Mouse (Mus musculus): ENCODE measurements around the gene Pde1a. TPM values are rescaled to one million over a fixed set of nuclear protein-coding genes. Genes with fewer than 3 reads are reported as not detected.

Pde1a gene
- polyA plus RNA-seq, 1 experiment from 2014 or later = 0.46 TPM

DNA sequence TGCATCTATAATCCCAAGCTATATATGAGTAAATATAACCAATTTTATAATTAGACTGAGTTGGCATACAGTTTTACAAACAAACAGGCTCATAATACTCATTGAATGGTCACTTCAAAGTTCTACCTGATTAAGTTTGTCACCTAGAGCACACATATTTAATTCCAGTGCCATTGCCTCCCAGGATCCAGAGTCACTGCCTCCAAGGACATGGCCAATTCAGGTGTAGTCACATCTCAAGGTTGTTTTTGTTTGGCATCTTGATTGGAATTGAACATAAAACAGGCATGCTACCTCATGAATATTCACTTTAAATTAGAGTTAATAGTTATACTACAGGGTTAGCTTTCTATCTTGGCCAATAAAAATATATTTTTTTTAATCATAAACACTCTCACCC is 157.0 kb downstream of the Pde1a start:
- Histone ChIP-seq H3K27ac (replicated peaks) (no peak overlapping the region), H3K9me3 (replicated peaks) (no peaks in the 10 kb centered on the region), H3K27me3 (ENCODE audit: low read depth, poor library complexity, severe bottlenecking) (no peaks in the 10 kb centered on the region), H3K4me1 (no peaks in the 10 kb centered on the region), H3K36me3 (no peaks in the 10 kb centered on the region), H3K4me3 (no peak overlapping the region)
- DNase-seq (ENCODE audit: low spot score) = no peak

DNA sequence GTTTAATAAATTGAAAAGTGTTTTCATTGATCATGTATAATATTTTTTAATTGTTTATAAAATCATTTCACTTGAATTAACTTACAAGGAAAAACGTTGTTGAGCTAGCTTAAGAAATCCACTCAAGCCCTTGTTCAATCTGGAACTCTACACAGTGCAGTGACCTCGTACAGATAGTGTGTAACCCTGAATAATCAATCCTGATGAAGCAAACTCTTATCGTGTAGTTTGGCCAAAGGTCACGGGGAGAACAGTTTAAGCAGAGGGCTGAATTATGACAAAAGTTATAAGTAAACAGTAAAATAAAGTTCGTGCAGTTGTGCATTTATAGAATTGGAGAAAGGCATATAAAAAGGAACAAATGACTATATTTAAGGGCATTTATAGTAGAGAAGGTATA is 159.7 kb downstream of the Pde1a start:
- no peaks in the 10 kb centered on the region for H3K36me3 ChIP-seq
- DNase-seq (ENCODE audit: low spot score) = no peak
- no peaks in the 10 kb centered on the region for H3K4me1 ChIP-seq
- no peak overlapping the region for H3K27ac ChIP-seq (replicated peaks)
- H3K4me3 ChIP-seq = no peak overlapping the region
- H3K27me3 ChIP-seq (ENCODE audit: low read depth, poor library complexity, severe bottlenecking) = no peaks in the 10 kb centered on the region
- WGBS = 81% methylated on average over 5 of the region's 5 CpGs
- H3K9me3 ChIP-seq (replicated peaks) = no peaks in the 10 kb centered on the region

DNA sequence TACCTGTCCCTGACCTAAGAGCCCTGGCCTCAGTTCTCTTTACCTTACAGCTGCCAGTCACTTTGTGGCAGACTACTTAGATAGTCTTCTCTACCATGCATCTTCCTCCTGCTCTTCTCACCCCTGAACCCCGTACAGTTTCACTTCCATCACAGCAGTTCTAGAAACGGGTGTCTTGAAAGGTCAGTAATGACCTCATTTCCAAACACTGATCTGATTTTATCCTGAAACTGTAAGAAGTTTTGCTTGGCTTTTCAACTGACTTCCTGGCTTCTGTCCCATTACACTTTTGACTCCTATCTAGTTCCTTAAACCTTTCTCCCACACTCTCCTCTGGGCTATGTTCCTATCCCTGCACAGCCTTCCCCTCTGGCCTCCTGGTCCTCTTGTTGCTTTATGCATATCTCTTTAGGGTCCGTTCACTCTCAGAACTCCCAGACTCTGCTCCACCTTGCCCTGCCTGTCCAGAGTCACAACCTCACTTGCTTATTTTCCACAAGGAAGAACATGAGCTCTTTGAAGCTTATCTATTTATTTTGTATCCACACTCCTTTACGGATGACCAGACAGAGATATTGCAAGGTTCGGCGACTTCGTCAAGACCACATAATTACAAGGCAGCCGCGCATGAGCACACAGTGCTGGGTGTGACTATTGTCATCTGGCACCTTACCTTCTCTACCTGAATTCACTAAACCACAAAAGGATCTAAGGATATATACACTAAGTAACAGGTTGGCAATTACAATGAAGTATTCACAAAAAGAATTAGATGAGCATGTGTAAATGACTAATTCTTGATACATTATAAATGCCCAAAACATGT is 162.4 kb downstream of the Pde1a start:
- Histone ChIP-seq H3K27me3 (ENCODE audit: low read depth, poor library complexity, severe bottlenecking) (no peaks in the 10 kb centered on the region), H3K36me3 (no peaks in the 10 kb centered on the region), H3K4me1 (no peaks in the 10 kb centered on the region), H3K27ac (replicated peaks) (no peak overlapping the region), H3K4me3 (no peak overlapping the region), H3K9me3 (replicated peaks) (no peaks in the 10 kb centered on the region)
- 85% methylated on average over 9 of the region's 9 CpGs for WGBS
- no peak for DNase-seq (ENCODE audit: low spot score)

GRCm38 (mm10) chr2:79966086-79966485 is 163.2 kb downstream of the Pde1a start:
- no peak overlapping the region for H3K27ac ChIP-seq (replicated peaks)
- no peaks in the 10 kb centered on the region for H3K36me3 ChIP-seq
- H3K4me1 ChIP-seq = no peaks in the 10 kb centered on the region
- no peak for DNase-seq (ENCODE audit: low spot score)
- 100% methylated on average over 1 of the region's 1 CpGs for WGBS
- H3K9me3 ChIP-seq (replicated peaks) = no peaks in the 10 kb centered on the region
- H3K4me3 ChIP-seq = no peak overlapping the region
- no peaks in the 10 kb centered on the region for H3K27me3 ChIP-seq (ENCODE audit: low read depth, poor library complexity, severe bottlenecking)

DNA sequence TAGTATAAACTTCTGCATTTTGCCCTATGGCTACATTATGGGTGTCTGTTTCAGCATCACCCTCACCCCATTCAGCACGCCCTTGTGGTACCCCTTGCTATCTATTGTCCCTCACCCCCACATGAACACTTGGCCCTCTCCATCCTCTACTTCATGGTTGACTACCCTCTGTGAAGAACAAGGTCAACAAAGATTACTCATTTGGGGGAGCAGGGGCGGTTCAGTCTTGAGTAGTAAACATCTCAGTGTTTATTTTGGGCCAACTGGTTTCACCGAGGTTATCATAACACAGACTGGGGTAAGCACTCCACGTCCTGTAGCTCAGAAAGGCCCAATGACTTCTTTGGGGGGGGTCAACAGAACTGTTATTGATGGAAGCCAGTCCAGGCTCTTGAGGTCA is 164.3 kb downstream of the Pde1a start:
- 71% methylated on average over 4 of the region's 4 CpGs for WGBS
- H3K4me3 ChIP-seq = no peak overlapping the region

DNA sequence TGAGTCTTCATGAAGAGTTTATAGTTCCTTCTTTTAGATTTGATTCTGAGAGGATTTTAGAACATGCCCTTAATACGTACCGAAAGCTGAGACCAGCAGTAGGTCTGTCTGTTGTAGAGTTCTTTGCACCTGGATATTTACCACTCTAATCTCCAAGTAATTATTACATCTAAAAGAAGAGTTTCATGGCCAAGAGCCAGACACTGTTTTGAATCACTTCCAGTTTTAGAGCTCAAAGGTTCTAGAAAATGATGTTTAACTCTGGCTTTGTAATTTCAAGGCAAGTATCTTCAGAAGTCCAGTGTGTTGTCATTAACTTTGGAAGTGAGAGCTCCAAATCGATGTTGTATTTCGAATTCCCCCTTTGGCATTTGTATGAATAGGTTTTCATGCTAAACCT is 167.8 kb downstream of the Pde1a start:
- 92% methylated on average over 4 of the region's 4 CpGs for WGBS
- H3K4me1 ChIP-seq = no peaks in the 10 kb centered on the region

More for the DNA sequence above, 164.3 kb downstream of the Pde1a start:
- H3K27me3 ChIP-seq (ENCODE audit: low read depth, poor library complexity, severe bottlenecking) = no peaks in the 10 kb centered on the region
- DNase-seq (ENCODE audit: low spot score) = no peak
- no peak overlapping the region for H3K27ac ChIP-seq (replicated peaks)
- no peaks in the 10 kb centered on the region for H3K9me3 ChIP-seq (replicated peaks)
- no peaks in the 10 kb centered on the region for H3K36me3 ChIP-seq
- H3K4me1 ChIP-seq = no peaks in the 10 kb centered on the region

GRCm38 (mm10) chr2:79957659-79958340 is 171.5 kb downstream of the Pde1a start:
- no peak overlapping the region for H3K4me3 ChIP-seq
- DNase-seq (ENCODE audit: low spot score) = no peak
- WGBS = 82% methylated on average over 6 of the region's 6 CpGs
- no peak overlapping the region for H3K27ac ChIP-seq (replicated peaks)
- H3K4me1 ChIP-seq = no peaks in the 10 kb centered on the region
- no peaks in the 10 kb centered on the region for H3K27me3 ChIP-seq (ENCODE audit: low read depth, poor library complexity, severe bottlenecking)
- no peaks in the 10 kb centered on the region for H3K36me3 ChIP-seq
- no peaks in the 10 kb centered on the region for H3K9me3 ChIP-seq (replicated peaks)

More for the DNA sequence above, 167.8 kb downstream of the Pde1a start:
- Histone ChIP-seq H3K9me3 (replicated peaks) (no peaks in the 10 kb centered on the region), H3K27me3 (ENCODE audit: low read depth, poor library complexity, severe bottlenecking) (no peaks in the 10 kb centered on the region), H3K36me3 (no peaks in the 10 kb centered on the region), H3K27ac (replicated peaks) (no peak overlapping the region), H3K4me3 (no peak overlapping the region)
- DNase-seq (ENCODE audit: low spot score) = no peak

DNA sequence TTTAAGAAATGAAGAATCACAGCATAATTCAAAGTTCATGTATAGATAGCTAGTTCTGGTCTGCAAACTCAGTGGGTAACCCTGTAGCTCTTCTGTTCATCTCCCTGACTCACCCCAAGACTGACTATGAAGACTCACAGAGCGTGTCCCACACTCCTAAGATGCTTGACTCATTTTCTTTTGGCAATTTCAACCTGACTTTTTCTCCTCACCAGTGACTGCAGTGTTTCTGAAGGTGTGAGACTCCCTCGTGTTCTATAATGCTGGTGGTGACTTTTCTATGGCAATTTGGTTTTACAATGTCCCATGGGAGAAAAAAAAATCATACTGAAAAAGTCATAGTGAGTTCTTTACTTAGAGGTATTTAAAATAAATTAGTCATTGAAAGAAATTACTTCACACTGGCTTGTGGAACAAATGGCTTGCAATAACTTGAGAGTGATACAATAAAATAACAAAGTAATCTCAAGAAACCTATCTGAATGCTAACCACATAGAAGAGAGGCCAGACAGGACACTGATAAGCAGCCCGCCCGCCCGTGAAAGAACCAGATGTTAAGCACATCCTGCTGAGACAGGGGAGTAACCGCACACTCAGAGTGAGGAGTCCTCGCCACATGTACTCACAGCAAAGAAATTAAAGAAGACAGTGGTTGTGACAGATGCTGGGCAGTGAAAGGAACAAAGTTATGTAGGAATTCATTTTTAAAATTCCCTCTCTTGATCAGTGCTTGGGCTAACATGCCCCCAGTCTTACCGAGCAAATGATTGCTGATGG is 183.2 kb downstream of the Pde1a start:
- Histone ChIP-seq H3K27ac (replicated peaks) (no peak overlapping the region), H3K27me3 (ENCODE audit: low read depth, poor library complexity, severe bottlenecking) (no peaks in the 10 kb centered on the region), H3K36me3 (no peaks in the 10 kb centered on the region), H3K4me1 (no peaks in the 10 kb centered on the region), H3K9me3 (replicated peaks) (no peaks in the 10 kb centered on the region), H3K4me3 (no peak overlapping the region)
- 73% methylated on average over 8 of the region's 8 CpGs for WGBS
- no peak for DNase-seq (ENCODE audit: low spot score)

GRCm38 (mm10) chr2:79934660-79935059 is 194.6 kb downstream of the Pde1a start:
- WGBS = 71% methylated on average over 5 of the region's 5 CpGs
- DNase-seq (ENCODE audit: low spot score) = no peak
- no peak overlapping the region for H3K27ac ChIP-seq (replicated peaks)
- H3K36me3 ChIP-seq = no peaks in the 10 kb centered on the region
- no peak overlapping the region for H3K4me3 ChIP-seq
- H3K9me3 ChIP-seq (replicated peaks) = no peaks in the 10 kb centered on the region
- no peaks in the 10 kb centered on the region for H3K27me3 ChIP-seq (ENCODE audit: low read depth, poor library complexity, severe bottlenecking)
- H3K4me1 ChIP-seq = no peaks in the 10 kb centered on the region

- no peaks in the 10 kb centered on the region for H3K27me3 ChIP-seq (ENCODE audit: low read depth, poor library complexity, severe bottlenecking)
- H3K36me3 ChIP-seq = no peaks in the 10 kb centered on the region
- H3K9me3 ChIP-seq (replicated peaks) = no peaks in the 10 kb centered on the region
- H3K27ac ChIP-seq (replicated peaks) = no peak overlapping the region
- H3K4me1 ChIP-seq = no peaks in the 10 kb centered on the region
- no peak overlapping the region for H3K4me3 ChIP-seq
- DNase-seq (ENCODE audit: low spot score) = no peak
These were observed 206.9 kb downstream of the Pde1a start for GRCm38 (mm10) chr2:79922356-79922755.

- no peak overlapping the region for H3K27ac ChIP-seq (replicated peaks)
- no peaks in the 10 kb centered on the region for H3K9me3 ChIP-seq (replicated peaks)
- no peaks in the 10 kb centered on the region for H3K27me3 ChIP-seq (ENCODE audit: low read depth, poor library complexity, severe bottlenecking)
- H3K4me3 ChIP-seq = no peak overlapping the region
- H3K4me1 ChIP-seq = no peaks in the 10 kb centered on the region
- DNase-seq (ENCODE audit: low spot score) = no peak
- WGBS = 95% methylated on average over 4 of the region's 4 CpGs
- no peaks in the 10 kb centered on the region for H3K36me3 ChIP-seq
These were observed 207.9 kb downstream of the Pde1a start for GRCm38 (mm10) chr2:79921375-79921774.

GRCm38 (mm10) chr2:79920438-79920837 is 208.8 kb downstream of the Pde1a start:
- no peaks in the 10 kb centered on the region for H3K36me3 ChIP-seq
- H3K27ac ChIP-seq (replicated peaks) = no peak overlapping the region
- H3K4me3 ChIP-seq = no peak overlapping the region
- no peak for DNase-seq (ENCODE audit: low spot score)
- 93% methylated on average over 4 of the region's 4 CpGs for WGBS
- H3K4me1 ChIP-seq = no peaks in the 10 kb centered on the region
- no peaks in the 10 kb centered on the region for H3K27me3 ChIP-seq (ENCODE audit: low read depth, poor library complexity, severe bottlenecking)
- no peaks in the 10 kb centered on the region for H3K9me3 ChIP-seq (replicated peaks)
